Mouse (Mus musculus): ENCODE measurements at regions not wholly inside any gene's neighbourhood (a gene's known extent, or its start where the extent isn't known, plus 50 kb on each side); places are given as distances from the start of the nearest gene placed in this dataset.

DNA sequence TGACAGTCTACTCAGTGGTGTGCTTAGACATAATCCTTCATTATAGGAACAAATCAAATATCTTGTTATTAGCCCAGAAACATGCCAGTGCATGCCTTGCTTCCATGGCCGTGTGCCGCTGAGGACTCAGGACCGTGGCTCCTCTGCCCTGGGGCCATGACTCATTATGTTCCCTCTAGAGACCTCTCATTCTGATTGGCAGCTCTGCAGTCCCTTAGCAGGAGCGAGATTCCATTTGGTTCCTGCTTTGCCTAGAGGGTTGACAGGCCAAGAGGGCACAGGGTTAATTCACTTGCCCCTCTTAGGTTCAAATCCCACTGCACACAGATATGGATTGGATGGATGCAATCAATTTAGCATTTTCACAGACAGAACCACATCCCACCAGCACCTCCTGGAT lies 112.6 kb upstream of the Rcn1 start:
- TF ChIP-seq CTCF (IDR thresholded peaks at IDR 0.05; ENCODE audit: control insufficient read depth, insufficient read depth, insufficient read length) (no peak), USF1 (IDR thresholded peaks at IDR 0.05; ENCODE audit: low read depth) (no peak)
